Mouse (Mus musculus): ENCODE measurements around the gene Arhgap31.
"Not testable (repeated sequence)": the region's sequence is repeated elsewhere in the genome, so short reads cannot be mapped to it uniquely, and the experiment has no call there.

- TF ChIP-seq CTCF (IDR thresholded peaks at IDR 0.05 in 2 of 3, conservative IDR thresholded peaks at IDR 0.05 in 1 of 3; ENCODE audit: control insufficient read depth in 1 of 3, insufficient read depth in 1 of 3, low read depth in 2 of 3, low read length in 3 of 3, poor library complexity in 1 of 3, severe bottlenecking in 1 of 3); POLR2A (IDR thresholded peaks at IDR 0.05; ENCODE audit: control insufficient read depth in 1 of 2, insufficient read depth in 1 of 2, low read depth in 1 of 2, low read length in 2 of 2, poor library complexity in 1 of 2); USF2 (IDR thresholded peaks at IDR 0.05; ENCODE audit: borderline replicate concordance in 1 of 2, insufficient read depth in 1 of 2, low read depth in 1 of 2, low read length in 2 of 2): not testable (repeated sequence)
Measured at GRCm38 (mm10) chr16:38714259-38714526, 1.1 kb upstream of the Arhgap31 start.
